In the genomic region with DNA sequence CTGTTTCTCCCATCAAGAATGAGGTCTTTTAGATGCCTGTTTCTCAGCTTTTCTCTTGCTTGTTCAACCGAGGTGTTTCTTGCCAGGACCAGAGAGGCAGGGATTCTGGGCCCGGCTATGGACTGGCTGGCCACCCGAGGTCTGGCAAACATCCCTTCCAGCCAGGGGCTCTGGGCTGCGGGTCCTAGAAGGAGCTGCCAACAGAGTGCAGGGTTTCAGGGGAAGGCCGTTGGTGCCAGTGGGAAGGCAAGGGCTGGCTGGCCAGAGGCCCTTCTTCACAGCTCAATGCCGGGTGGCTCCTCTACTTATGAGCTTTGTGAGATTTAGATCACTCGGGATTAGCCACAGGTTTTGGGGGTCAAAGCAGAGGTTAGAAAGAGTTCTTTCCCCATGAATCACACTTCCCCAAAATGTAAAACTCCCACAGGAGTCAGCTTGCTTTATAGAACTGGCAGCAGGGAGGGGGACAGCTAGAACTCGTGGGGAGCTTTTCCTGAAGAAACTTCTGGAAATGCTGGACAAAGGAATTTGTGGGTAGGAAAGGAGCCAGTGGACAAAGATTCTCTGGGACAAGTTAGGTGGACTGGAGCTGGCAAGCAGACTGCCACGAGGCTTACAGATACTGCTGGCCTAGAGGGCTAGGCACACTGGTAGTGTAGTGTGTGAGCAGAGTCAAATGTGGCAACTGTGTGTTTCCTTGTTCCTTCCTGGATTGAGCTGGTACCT, we compare ENCODE assay signal across 9 mouse cellular contexts.
DNase-seq lines count a peak whose midpoint lies in the region; ATAC-seq and TF ChIP-seq lines count a peak whose summit lies in the region.
"Had no signal": no experiment of that assay in that cellular context is flagged by ENCODE, and none has a peak within 500 bp of the region (broad histone marks: within the 10 kb centered on the region; RNA-seq: fewer than 3 reads in every experiment).

No protein-coding gene starts in this region.

- TF ChIP-seq CTCF in cortical plate, adult 2 months (IDR thresholded peaks at IDR 0.05; ENCODE audit: extremely low read depth, insufficient read depth, low read length) = no peak

- no peak for TF ChIP-seq POLR2A in cortical plate, adult 2 months (IDR thresholded peaks at IDR 0.05; ENCODE audit: extremely low read depth, insufficient read depth, low read length)
- peak; percentile 30 for TF ChIP-seq POLR2A in myocyte (IDR thresholded peaks at IDR 0.05; ENCODE audit: insufficient read length, low read depth)

- no peaks in the 10 kb centered on the region for H3K27me3 ChIP-seq in myocyte (ENCODE audit: control insufficient read depth, insufficient read depth, insufficient read length)
- no peaks in the 10 kb centered on the region for H3K27me3 ChIP-seq in liver, embryonic 11.5 days (replicated peaks; ENCODE audit: control insufficient read depth, insufficient read depth, low read length)

- no peak overlapping the region for H3K9ac ChIP-seq in liver, embryonic 11.5 days (ENCODE audit: low read depth, low read length)

- no peaks in the 10 kb centered on the region for H3K36me3 ChIP-seq in myocyte (ENCODE audit: control insufficient read depth, insufficient read depth)
- H3K36me3 ChIP-seq in liver, embryonic 11.5 days (ENCODE audit: control insufficient read depth, insufficient read depth, low read length) = no peaks in the 10 kb centered on the region

- no peaks in the 10 kb centered on the region for H3K79me2 ChIP-seq in myocyte (ENCODE audit: control insufficient read depth, insufficient read depth)

- peak; percentile 40 for DNase-seq in layer of hippocampus, adult 11-12 months (ENCODE audit: low spot score)
- DNase-seq in layer of hippocampus, adult 9-10 months (ENCODE audit: low spot score) = no peak
- DNase-seq in liver, embryonic 11.5 days (ENCODE audit: low spot score) = no peak
- no peak for DNase-seq in thymus, adult 18-20 months
- DNase-seq in ovary, postnatal 36 days (ENCODE audit: low spot score) = no peak
- DNase-seq: thymus, postnatal 36 days had no signal

- H3K27ac ChIP-seq in cortical plate, adult 2 months (ENCODE audit: insufficient read depth, low read length) = 0 out of 2 replicates have a peak overlapping the region, but pooled peaks have one; percentile 16
- H3K27ac ChIP-seq in liver, embryonic 11.5 days (ENCODE audit: low read depth, low read length) = no peak overlapping the region

- WGBS in liver, embryonic 11.5 days = 67% methylated on average over 9 of the region's 9 CpGs

- no peaks in the 10 kb centered on the region; the same call in 1 of the 2 replicates for H3K4me1 ChIP-seq in cortical plate, adult 2 months (ENCODE audit: control insufficient read depth, insufficient read depth, low read length)
- H3K4me1 ChIP-seq in liver, embryonic 11.5 days (replicated peaks; ENCODE audit: control insufficient read depth, insufficient read depth, low read length) = peaks cover 8% of the 10 kb centered on the region; the same call in 1 of the 2 replicates

- H3K4me2 ChIP-seq in myocyte (ENCODE audit: low read depth) = peak overlapping the region; percentile 48
- H3K4me2 ChIP-seq in liver, embryonic 11.5 days = no peak overlapping the region

- H3K9me3 ChIP-seq in liver, embryonic 11.5 days (ENCODE audit: control insufficient read depth, low read length) = no peaks in the 10 kb centered on the region

- peak; percentile 35; the same call in 1 of the 2 replicates for ATAC-seq in granulocyte monocyte progenitor cell, adult 5-6 weeks (replicated peaks; ENCODE audit: poor library complexity, severe bottlenecking)
- ATAC-seq in liver, embryonic 11.5 days (replicated peaks; ENCODE audit: low FRiP score) = no peak

- no peak overlapping the region for H3K4me3 ChIP-seq in cortical plate, adult 2 months (ENCODE audit: insufficient read depth, low read length)
- no peak overlapping the region for H3K4me3 ChIP-seq in myocyte
- no peak overlapping the region for H3K4me3 ChIP-seq in liver, embryonic 11.5 days (ENCODE audit: low read depth, low read length)

- no peak overlapping the region for H3ac ChIP-seq in myocyte (ENCODE audit: control insufficient read depth, insufficient read length)

TF ChIP-seq in myocyte, 11 proteins besides CTCF, POLR2A, EP300 and RAD21:
- TF ChIP-seq POLR2AphosphoS2 (IDR thresholded peaks at IDR 0.05; ENCODE audit: insufficient read length, low read depth) (no peak), REST (IDR thresholded peaks at IDR 0.05; ENCODE audit: insufficient read depth, insufficient read length) (no peak), MYOG (IDR thresholded peaks at IDR 0.05; ENCODE audit: control insufficient read depth in 1 of 3, insufficient read depth in 1 of 3, insufficient read length in 2 of 3, low read depth in 2 of 3) (no peak), E2F4 (IDR thresholded peaks at IDR 0.05; ENCODE audit: insufficient read depth) (no peak), TCF3 (IDR thresholded peaks at IDR 0.05; ENCODE audit: insufficient read length, low read depth) (no peak), SRF (IDR thresholded peaks at IDR 0.05; ENCODE audit: control insufficient read depth, insufficient read length, low read depth) (no peak), TCF12 (IDR thresholded peaks at IDR 0.05; ENCODE audit: insufficient read depth, poor library complexity, severe bottlenecking) (no peak)
